Mouse (Mus musculus) liver, adult (tissue): Measurements from ENCODE around the gene Tmed1.
A peak's percentile ranks its signal among the peaks of the same experiment; 100 is the strongest.

Experiments used
- GATA4 ChIP-seq: IDR thresholded peaks from 2 replicates; pipeline ENCODE4 v1.6.1; 2014; ENCODE audit warnings: mild to moderate bottlenecking, low read length; ENCODE audit not compliant: insufficient replicate concordance

Gene Tmed1

GRCm38 (mm10) chr9:21498284-21498902 is 11.7 kb downstream of the Tmed1 start:
- no peak for TF ChIP-seq GATA4

- no peak for TF ChIP-seq GATA4
Measured at GRCm38 (mm10) chr9:21497664-21498063, 12.4 kb downstream of the Tmed1 start.

- TF ChIP-seq GATA4 = no peak
Measured at GRCm38 (mm10) chr9:21497050-21497542, 13.0 kb downstream of the Tmed1 start.

GRCm38 (mm10) chr9:21496308-21497049 is 13.6 kb downstream of the Tmed1 start:
- TF ChIP-seq GATA4 = no peak

GRCm38 (mm10) chr9:21494726-21495125 is 15.3 kb downstream of the Tmed1 start:
- TF ChIP-seq GATA4 = no peak

GRCm38 (mm10) chr9:21493907-21494306 is 16.1 kb downstream of the Tmed1 start:
- no peak for TF ChIP-seq GATA4

- TF ChIP-seq GATA4 = no peak
Measured at GRCm38 (mm10) chr9:21490696-21491095, 19.4 kb downstream of the Tmed1 start.

- no peak for TF ChIP-seq GATA4
Measured at GRCm38 (mm10) chr9:21484065-21484464, 26.0 kb downstream of the Tmed1 start.

GRCm38 (mm10) chr9:21477707-21478106 is 32.3 kb downstream of the Tmed1 start:
- no peak for TF ChIP-seq GATA4

- no peak for TF ChIP-seq GATA4
Measured at GRCm38 (mm10) chr9:21472913-21473312, 37.1 kb downstream of the Tmed1 start.

GRCm38 (mm10) chr9:21469032-21470024 is 40.7 kb downstream of the Tmed1 start:
- no peak for TF ChIP-seq GATA4

- TF ChIP-seq GATA4 = no peak
Measured at GRCm38 (mm10) chr9:21463766-21464564, 46.1 kb downstream of the Tmed1 start.

GRCm38 (mm10) chr9:21463138-21463590 is 46.9 kb downstream of the Tmed1 start:
- peak; percentile 81; the same call in 1 of the 2 replicates for TF ChIP-seq GATA4

- no peak for TF ChIP-seq GATA4
Measured at GRCm38 (mm10) chr9:21460400-21460940, 49.6 kb downstream of the Tmed1 start.
